Mouse (Mus musculus): ENCODE data around the gene Wipf2.
A peak's percentile ranks its signal among the peaks of the same experiment; 100 is the strongest.

Wipf2 gene

DNA sequence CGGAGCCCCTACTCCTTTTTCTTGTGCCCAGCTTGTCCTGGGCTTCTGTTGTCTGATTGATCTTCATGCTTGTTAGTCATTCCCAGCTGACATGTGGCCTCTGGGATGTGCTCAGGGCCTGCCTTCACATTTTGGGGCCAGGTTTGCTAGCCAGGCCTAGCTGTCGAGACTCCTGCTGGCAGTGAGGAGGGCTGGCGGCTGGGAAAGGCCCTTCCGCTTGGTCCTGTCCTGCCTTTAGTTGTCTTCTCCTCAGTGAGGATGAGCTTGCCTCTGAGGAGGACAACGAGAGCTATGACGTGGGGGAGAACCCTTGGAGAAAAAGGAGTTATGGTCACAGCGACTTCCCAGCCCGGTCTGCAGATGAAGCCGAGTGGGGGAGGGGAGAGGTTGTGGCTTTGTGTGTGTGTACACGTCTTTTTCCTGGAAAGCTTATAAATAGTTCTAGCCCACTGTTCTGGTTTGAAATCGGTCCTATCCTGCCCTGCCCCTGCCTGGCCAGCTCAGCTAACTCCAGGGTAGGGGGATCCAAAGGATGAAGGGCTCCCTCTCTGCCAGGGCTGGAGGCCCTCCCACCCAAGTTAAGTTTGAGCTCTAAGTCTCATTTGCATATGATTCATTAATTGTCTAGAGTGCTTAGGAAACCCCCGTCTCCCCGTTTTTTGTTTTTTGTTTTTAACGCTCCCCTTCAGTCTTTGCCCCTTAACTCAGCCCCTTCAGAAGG, 80.5 kb downstream of the Wipf2 start:
- DNase-seq (ENCODE audit: low spot score), result peak; percentile 5

DNA sequence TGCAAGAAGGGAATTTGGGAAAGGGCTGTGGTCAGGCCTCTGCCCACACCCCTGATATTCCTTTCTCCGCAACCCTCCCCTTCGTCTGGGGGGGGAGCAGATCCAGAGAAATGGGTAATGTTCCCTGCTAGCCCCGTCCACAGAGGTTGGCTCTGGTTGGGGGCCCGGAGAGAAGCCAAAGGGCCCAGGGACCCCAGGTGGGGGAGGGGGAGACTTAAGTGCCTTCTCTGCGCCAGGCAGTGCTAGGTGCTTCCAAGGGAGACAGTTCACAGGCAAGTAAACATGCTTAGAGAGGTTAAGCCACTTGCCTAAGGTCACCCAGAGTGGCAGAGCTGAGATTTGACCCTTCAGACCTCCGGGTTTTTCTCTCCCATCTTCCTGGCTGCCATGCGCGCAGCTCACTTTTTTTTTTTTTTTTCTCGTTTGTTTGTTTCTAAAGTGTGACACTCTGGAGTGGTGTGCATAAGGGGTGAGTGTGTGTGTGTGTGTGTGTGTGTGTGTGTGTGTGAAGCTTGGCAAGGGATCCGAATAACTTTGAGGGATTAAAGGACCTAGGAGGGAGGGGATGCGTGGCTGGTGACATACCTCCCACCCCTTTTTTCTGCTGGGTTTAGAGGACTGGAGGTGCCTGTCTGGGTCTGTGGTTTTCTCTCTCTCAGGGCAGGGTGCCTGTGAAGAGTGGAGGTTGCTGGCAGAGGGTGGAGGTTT, 81.6 kb downstream of the Wipf2 start:
- no peak for DNase-seq (ENCODE audit: low spot score)

DNA sequence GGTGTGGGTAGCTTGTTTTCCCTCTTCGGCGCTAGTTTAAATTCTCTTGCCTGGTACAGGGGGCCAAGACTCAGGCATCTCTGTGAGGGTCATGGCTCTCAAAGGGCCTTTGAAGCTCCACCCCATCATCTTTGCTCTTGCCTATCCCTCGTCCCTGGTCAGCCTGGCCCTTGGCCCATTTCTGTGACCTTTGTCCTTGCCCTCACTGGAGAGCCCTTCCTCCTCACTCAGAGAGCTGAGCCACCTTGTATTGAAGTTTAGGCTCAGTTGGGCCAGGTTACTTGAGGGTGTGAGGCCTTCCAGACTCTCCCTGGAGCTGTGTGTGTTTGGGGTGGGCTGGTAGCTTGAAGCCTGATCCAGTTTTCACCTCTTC, 82.2 kb downstream of the Wipf2 start:
- DNase-seq (ENCODE audit: low spot score), result no peak

DNA sequence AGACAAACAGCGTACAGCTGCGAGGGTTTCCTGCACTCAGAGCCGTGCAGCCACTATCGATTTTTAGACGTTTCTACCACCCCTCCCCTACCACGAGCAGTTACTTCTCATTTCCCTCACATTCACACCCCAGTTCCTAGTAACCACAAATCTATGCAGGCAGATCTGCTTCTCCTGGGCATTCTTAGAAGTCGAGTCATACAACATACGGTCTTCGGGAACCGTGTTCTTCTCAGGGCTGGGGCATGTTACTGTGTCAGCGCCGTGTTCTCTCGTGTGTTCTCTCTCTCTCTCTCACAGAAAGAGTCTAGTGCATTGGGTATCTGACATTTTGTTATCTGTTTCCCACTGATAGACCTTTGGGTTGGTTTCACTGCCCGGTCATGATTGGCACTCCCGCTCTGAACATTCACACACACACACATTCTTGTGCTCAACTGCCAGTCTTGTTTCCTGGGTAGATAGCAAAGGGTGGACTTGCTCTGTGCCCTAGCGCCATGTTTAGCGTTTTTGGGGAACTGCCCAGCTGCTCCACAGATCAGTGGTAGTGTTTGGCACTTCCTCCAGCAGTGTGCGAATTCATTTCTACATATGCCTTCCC, 84.6 kb downstream of the Wipf2 start:
- DNase-seq (ENCODE audit: low spot score), result no peak

DNA sequence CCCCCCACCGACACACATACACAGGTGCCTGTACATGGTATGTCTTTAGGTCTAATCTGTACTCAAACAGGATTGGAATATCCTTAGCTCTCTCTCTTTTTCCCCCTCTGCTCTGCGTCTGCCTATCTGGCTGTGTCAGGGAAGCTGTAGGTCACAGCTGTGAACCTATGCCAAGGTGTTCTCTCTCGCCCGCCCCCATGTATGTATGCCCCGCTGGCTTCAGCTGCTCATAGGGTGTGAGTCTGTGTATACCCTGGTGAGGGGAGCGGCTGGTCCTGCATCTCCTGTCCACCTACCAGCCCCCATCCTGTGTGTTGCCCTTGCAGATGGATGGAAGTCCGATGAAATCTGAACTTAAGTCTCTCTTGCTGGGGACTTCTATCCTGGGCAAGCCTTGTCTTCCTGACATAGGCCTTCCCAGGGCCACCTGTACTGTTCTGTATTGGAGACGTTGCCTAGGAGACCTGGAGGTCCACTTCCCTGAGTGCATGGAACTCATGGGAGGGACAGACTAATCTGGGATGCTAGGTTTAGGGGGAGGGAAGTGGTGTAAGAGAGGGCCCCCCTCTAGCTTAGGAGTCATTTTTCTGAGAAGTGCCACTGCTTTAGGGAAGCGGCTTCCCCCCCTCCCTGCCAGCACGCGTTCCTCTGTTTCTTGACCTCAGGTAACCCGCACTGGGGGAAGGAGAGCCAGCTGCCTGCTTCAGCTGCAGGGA, 86.0 kb downstream of the Wipf2 start:
- DNase-seq (ENCODE audit: low spot score), result no peak

GRCm38 (mm10) chr11:98949958-98950460, 86.6 kb downstream of the Wipf2 start:
- no peak for DNase-seq (ENCODE audit: low spot score)

DNA sequence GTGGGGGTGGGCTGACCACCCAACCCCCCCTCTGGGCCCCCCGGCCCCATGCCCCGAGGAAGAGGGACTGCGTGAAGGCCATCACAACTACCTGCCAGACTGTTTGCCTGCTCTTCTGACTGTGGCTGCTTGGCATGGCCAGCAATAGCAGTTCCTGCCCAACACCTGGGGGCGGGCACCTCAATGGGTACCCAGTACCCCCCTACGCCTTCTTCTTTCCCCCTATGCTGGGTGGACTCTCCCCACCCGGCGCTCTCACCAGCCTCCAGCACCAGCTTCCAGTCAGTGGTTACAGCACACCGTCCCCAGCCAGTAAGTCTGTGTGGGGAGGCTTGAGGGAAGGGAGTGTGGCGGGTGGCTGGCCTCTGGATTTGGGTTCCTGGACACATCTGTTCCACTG, 87.0 kb downstream of the Wipf2 start:
- no peak for DNase-seq (ENCODE audit: low spot score)

DNA sequence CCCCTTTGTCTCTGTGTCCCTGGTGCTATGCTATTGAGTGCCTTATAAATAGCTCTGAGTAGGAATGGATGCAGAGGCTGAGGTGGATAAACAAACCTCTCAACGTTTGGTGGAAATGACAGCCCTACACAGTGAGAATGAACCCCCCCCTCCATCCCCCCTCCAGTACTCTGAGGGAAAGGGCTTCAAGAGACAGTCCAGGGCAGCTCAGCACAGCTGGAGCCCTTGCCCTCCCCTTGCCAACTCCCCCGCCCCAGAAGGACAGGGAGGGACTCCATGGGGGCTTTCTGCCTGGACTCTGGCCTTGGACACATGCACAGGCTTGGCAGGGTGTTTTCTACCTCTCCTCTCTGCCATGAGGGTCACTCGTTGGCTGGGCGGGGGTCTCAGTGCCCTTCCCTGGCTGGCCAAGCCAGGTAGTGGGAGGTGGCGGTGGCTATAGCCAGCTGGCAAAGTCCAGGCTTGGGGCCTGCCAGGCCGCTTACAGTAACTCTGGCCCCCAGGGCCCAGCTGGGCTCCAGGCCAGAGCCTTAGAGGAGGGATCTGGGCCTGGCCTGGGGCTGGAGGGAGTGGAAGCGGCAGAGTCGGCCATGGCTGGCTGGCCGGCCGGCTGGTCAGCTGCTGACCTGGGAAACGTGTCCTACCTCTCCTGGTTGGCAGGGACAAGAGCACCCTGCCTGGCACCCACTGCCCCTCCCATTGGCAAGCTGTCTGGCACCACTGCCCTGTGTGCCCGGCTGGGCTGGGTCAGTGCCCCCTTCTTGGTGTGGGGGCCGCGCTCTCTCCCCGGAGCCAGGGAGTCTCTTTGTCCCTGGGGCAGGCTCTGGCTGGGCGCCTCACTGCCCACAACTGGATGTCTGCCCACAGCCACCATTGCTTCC, 87.8 kb downstream of the Wipf2 start:
- DNase-seq (ENCODE audit: low spot score), result peak; percentile 92

- DNase-seq (ENCODE audit: low spot score), result no peak
These were observed 88.7 kb downstream of the Wipf2 start for GRCm38 (mm10) chr11:98952111-98952510.

DNA sequence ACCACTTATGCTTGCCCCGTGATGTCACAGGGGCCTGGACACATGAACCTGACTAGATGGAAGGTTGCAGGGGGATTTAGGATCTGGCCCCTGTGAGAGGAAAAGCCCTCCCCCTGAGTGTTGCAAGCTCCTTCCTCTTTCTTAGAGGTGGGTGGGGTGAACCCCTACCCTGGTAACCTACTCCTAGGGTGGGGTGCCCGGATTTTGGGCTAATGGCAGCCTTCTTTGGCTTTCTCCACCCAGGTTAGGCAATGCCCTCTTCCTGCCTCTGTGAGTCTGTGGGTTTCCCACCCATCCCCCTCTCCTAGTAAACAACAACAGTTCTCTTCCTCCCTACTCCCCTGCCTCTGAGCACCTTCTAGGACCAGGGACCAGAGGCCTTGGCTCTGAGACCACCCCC, 89.3 kb downstream of the Wipf2 start:
- DNase-seq (ENCODE audit: low spot score), result no peak

DNA sequence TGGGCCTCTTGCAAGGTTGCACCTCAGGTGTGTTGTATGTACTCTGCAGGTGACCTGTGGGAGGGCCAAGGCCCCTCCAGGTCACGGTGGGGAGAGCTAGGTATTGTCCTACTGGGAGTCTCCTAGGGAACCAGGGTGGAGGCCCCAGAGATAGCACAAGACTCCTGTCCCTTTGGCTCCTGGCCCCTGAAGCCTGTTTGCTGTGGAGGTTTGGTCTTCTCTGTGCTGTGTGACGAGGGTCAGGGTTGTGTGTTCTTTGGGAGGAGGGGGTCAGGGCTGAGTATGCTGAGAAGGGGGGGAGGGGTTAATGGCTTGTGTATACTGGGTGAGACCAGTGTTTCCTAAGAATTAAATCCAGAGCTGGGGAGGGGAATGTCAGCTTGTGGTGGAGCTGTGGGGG, 89.9 kb downstream of the Wipf2 start:
- no peak for DNase-seq (ENCODE audit: low spot score)

- no peak for DNase-seq (ENCODE audit: low spot score)
These were observed 90.4 kb downstream of the Wipf2 start for GRCm38 (mm10) chr11:98953835-98954320.

DNA sequence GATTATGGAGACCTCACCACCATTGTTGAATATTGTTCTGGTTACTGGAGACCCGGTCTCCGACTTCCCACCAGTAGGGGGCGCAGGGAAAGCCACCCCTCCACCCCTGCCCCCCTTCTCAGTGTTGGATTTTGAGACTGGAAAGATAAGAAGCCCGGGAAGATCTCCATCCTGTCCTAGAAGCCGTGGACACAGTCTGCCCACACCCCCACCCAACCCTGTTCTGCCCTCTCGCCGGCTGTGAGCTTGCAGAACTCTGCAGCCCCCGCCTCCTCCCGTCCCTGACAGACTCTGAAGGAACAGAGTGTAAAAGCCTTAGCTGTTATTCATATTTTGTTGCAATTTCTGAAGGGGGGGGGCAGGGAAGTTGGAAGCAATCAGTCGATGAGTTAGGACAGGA, 90.9 kb downstream of the Wipf2 start:
- peak; percentile 75 for DNase-seq (ENCODE audit: low spot score)

Measured in ovary, postnatal 14 days (tissue).